Mouse (Mus musculus) heart, postnatal 0 days (tissue): Measurements from ENCODE around the gene Gdpd3. TPM values are rescaled to one million over a fixed set of nuclear protein-coding genes. Genes with fewer than 3 reads are reported as not detected.

ENCODE experiments used
- ATAC-seq: fragments of 200-750 bp; cut with Nextera tagmentation; 2 replicates; pipeline ENCODE4 v1.8.0; 2017; ENCODE audit warnings: low read depth, moderate number of reproducible peaks, moderate library complexity; ENCODE audit not compliant: insufficient read depth
- DNase-seq: peaks from one replicate; pipeline ENCODE4 v3.0.0-alpha.2; 2016; ENCODE audit warnings: low spot score
- H3K27ac ChIP-seq: fragments of 300-500 bp; sonication (generic); 2 replicates; pipeline ENCODE4 v1.5.1; 2014; ENCODE audit warnings: low read depth, mild to moderate bottlenecking
- H3K27me3 ChIP-seq: fragments of 300-500 bp; sonication (generic); 2 replicates; pipeline ENCODE4 v1.6.1; 2014; ENCODE audit warnings: low read length, mixed read lengths; ENCODE audit not compliant: control insufficient read depth, insufficient read depth
- H3K36me3 ChIP-seq: fragments of 300-500 bp; sonication (generic); replicated peaks from 2 replicates; pipeline ENCODE4 v1.6.1; 2014; ENCODE audit warnings: low read length, mixed read lengths; ENCODE audit not compliant: control insufficient read depth, insufficient read depth
- H3K4me1 ChIP-seq: fragments of 300-500 bp; sonication (generic); 2 replicates; pipeline ENCODE4 v1.6.1; 2014; ENCODE audit warnings: antibody characterized with exemption; ENCODE audit not compliant: control insufficient read depth, insufficient read depth
- H3K4me2 ChIP-seq: fragments of 300-500 bp; sonication (generic); 2 replicates; pipeline ENCODE4 v1.6.1; 2014; ENCODE audit warnings: low read depth, mild to moderate bottlenecking, low read length, moderate library complexity
- H3K4me3 ChIP-seq: fragments of 300-500 bp; sonication (generic); 2 replicates; pipeline ENCODE4 v1.5.1; 2014; ENCODE audit warnings: low read depth, low read length
- H3K9ac ChIP-seq: fragments of 300-500 bp; sonication (generic); replicated peaks from 2 replicates; pipeline ENCODE4 v1.6.1; 2014; ENCODE audit warnings: low read depth, low read length, mixed read lengths
- H3K9me3 ChIP-seq: fragments of 300-500 bp; sonication (generic); replicated peaks from 2 replicates; pipeline ENCODE4 v1.6.1; 2016; ENCODE audit warnings: low read length; ENCODE audit not compliant: control insufficient read depth
- CTCF ChIP-seq: IDR thresholded peaks from 2 replicates; pipeline ENCODE4 v1.5.1; 2016; ENCODE audit warnings: antibody characterized with exemption, control low read depth, low read depth
- EP300 ChIP-seq: IDR thresholded peaks from 2 replicates; pipeline ENCODE4 v1.6.1; 2016; ENCODE audit warnings: antibody characterized with exemption, low read depth
- WGBS: fragments of 180-500 bp; shearing (Covaris S2); extraction: QIAGEN DNeasy Blood & Tissue Kit; methylation state at CpG from one replicate; pipeline ENCODE4 v1.1.7; 2014; 5-methylcytosine and 5-hydroxymethylcytosine counted together
- polyA plus RNA-seq: library from polyadenylated mRNA; unstranded; fragments of >200 nt; fragmentation: Nextera tagmentation; extraction: Ambion mirVana; gene quantifications from 2 replicates; pipeline ENCODE4 v1.2.1, GENCODE M21; 2015
- total RNA-seq: library from RNA; depleted of rRNA; stranded (reverse); fragments of >200 nt; gene quantifications from 2 replicates; pipeline ENCODE4 v1.2.3, GENCODE M21; 2014; ENCODE audit warnings: low replicate concordance; rRNA removed

The Gdpd3 gene
- total and polyA plus RNA-seq, 2 experiments from 2014 or later: 0.77 to 7.9 TPM

GRCm38 (mm10) chr7:126818818-126819217, 52.7 kb downstream of the Gdpd3 start:
- Histone ChIP-seq H3K4me2 (no peak overlapping the region), H3K9me3 (no peaks in the 10 kb centered on the region), H3K36me3 (no peaks in the 10 kb centered on the region), H3K27ac (no peak overlapping the region), H3K4me3 (no peak overlapping the region), H3K9ac (no peak overlapping the region), H3K27me3 (peaks cover 18% of the 10 kb centered on the region), H3K4me1 (no peaks in the 10 kb centered on the region; the same call in 1 of the 2 replicates)
- 17% methylated on average over 1 of the region's 1 CpGs for WGBS
- DNase-seq (no peak), ATAC-seq (no peak)
- TF ChIP-seq EP300 (no peak), CTCF (no peak; the same call in 1 of the 2 replicates)

- Histone ChIP-seq H3K9me3 (no peaks in the 10 kb centered on the region), H3K36me3 (no peaks in the 10 kb centered on the region), H3K27me3 (peaks cover 30% of the 10 kb centered on the region), H3K4me2 (no peak overlapping the region), H3K27ac (no peak overlapping the region), H3K4me1 (no peaks in the 10 kb centered on the region; the same call in 1 of the 2 replicates), H3K4me3 (no peak overlapping the region), H3K9ac (no peak overlapping the region)
- TF ChIP-seq CTCF (peak; percentile 92), EP300 (no peak)
- WGBS: 26% methylated on average over 7 of the region's 7 CpGs
- DNase-seq: peak; percentile 47
- peak; percentile 45; the same call in 1 of the 2 replicates for ATAC-seq
Observed at GRCm38 (mm10) chr7:126821835-126822511, 55.8 kb downstream of the Gdpd3 start.

- ATAC-seq: no peak
- TF ChIP-seq CTCF (no peak), EP300 (no peak)
- no peak overlapping the region for H3K9ac ChIP-seq
- no peak overlapping the region for H3K27ac ChIP-seq
- 24% methylated on average over 9 of the region's 9 CpGs for WGBS
- peaks cover 30% of the 10 kb centered on the region for H3K27me3 ChIP-seq
- no peak overlapping the region for H3K4me3 ChIP-seq
- H3K36me3 ChIP-seq: no peaks in the 10 kb centered on the region
- H3K4me1 ChIP-seq: no peaks in the 10 kb centered on the region; the same call in 1 of the 2 replicates
- H3K9me3 ChIP-seq: no peaks in the 10 kb centered on the region
- no peak for DNase-seq
- peak overlapping the region; percentile 57; the same call in 1 of the 2 replicates for H3K4me2 ChIP-seq
Observed at GRCm38 (mm10) chr7:126822741-126823140, 56.6 kb downstream of the Gdpd3 start.

GRCm38 (mm10) chr7:126823202-126823711, 57.1 kb downstream of the Gdpd3 start:
- no peaks in the 10 kb centered on the region for H3K9me3 ChIP-seq
- H3K4me2 ChIP-seq: peak overlapping the region; percentile 57
- peaks cover 30% of the 10 kb centered on the region for H3K27me3 ChIP-seq
- DNase-seq (no peak), ATAC-seq (0 out of 2 replicates have a peak, but pooled peaks have one; percentile 18)
- H3K27ac ChIP-seq: no peak overlapping the region
- H3K4me1 ChIP-seq: no peaks in the 10 kb centered on the region; the same call in 1 of the 2 replicates
- no peak for TF ChIP-seq CTCF
- TF ChIP-seq EP300: no peak
- H3K9ac ChIP-seq: no peak overlapping the region; the same call in 1 of the 2 replicates
- peak overlapping the region; percentile 24 for H3K4me3 ChIP-seq
- H3K36me3 ChIP-seq: no peaks in the 10 kb centered on the region
- WGBS: 3% methylated on average over 18 of the region's 19 CpGs

GRCm38 (mm10) chr7:126823940-126824339, 57.8 kb downstream of the Gdpd3 start:
- ATAC-seq (no peak), DNase-seq (no peak)
- Histone ChIP-seq H3K4me1 (no peaks in the 10 kb centered on the region; the same call in 1 of the 2 replicates), H3K27ac (no peak overlapping the region), H3K9ac (no peak overlapping the region), H3K4me2 (no peak overlapping the region), H3K4me3 (no peak overlapping the region), H3K27me3 (peaks cover 31% of the 10 kb centered on the region), H3K36me3 (no peaks in the 10 kb centered on the region), H3K9me3 (no peaks in the 10 kb centered on the region)
- WGBS: 15% methylated on average over 10 of the region's 10 CpGs
- no peak for TF ChIP-seq CTCF
- no peak for TF ChIP-seq EP300

Other genes starting within 250 kb of the Gdpd3 start
- gene Eif3c, start 199.9 kb upstream of the Gdpd3 start, total RNA-seq: 88.8 and 103 TPM in 2 replicates
- gene Eif3c, start 199.9 kb upstream of the Gdpd3 start, polyA plus RNA-seq: 108 and 114 TPM in 2 replicates
- gene Apobr, start 181.4 kb upstream of the Gdpd3 start, total RNA-seq: not detected in 2 replicates
- 0.34 and 0.40 TPM in 2 replicates for gene Apobr, start 181.4 kb upstream of the Gdpd3 start, polyA plus RNA-seq
- 14.8 and 17.1 TPM in 2 replicates for gene Cln3, start 180.5 kb upstream of the Gdpd3 start, total RNA-seq
- gene Cln3, start 180.5 kb upstream of the Gdpd3 start, polyA plus RNA-seq: 14.9 and 17.0 TPM in 2 replicates
- not detected in 2 replicates for gene Il27, start 171.4 kb upstream of the Gdpd3 start, total RNA-seq
- gene Il27, start 171.4 kb upstream of the Gdpd3 start, polyA plus RNA-seq: not detected in 2 replicates
- gene Nupr1, start 135.5 kb upstream of the Gdpd3 start, total RNA-seq: 1.3 and 4.1 TPM in 2 replicates
- 8.9 and 13.0 TPM in 2 replicates for gene Nupr1, start 135.5 kb upstream of the Gdpd3 start, polyA plus RNA-seq
- 15.9 and 20.7 TPM in 2 replicates for gene Sgf29, start 117.0 kb upstream of the Gdpd3 start, total RNA-seq
- 21.9 and 25.3 TPM in 2 replicates for gene Sgf29, start 117.0 kb upstream of the Gdpd3 start, polyA plus RNA-seq
- gene Sult1a1, start 89.9 kb upstream of the Gdpd3 start, total RNA-seq: 64.2 and 78.2 TPM in 2 replicates
- gene Sult1a1, start 89.9 kb upstream of the Gdpd3 start, polyA plus RNA-seq: 24.8 and 30.4 TPM in 2 replicates
- gene Bola2, start 70.9 kb upstream of the Gdpd3 start, total RNA-seq: 29.3 and 36.5 TPM in 2 replicates
- 89.0 and 93.7 TPM in 2 replicates for gene Bola2, start 70.9 kb upstream of the Gdpd3 start, polyA plus RNA-seq
- 6.2 and 12.6 TPM in 2 replicates for gene Slx1b, start 70.5 kb upstream of the Gdpd3 start, total RNA-seq
- gene Slx1b, start 70.5 kb upstream of the Gdpd3 start, polyA plus RNA-seq: 4.9 and 6.3 TPM in 2 replicates
- gene Coro1a, start 58.5 kb upstream of the Gdpd3 start, total RNA-seq: 14.8 and 25.3 TPM in 2 replicates
- gene Coro1a, start 58.5 kb upstream of the Gdpd3 start, polyA plus RNA-seq: 8.4 and 8.5 TPM in 2 replicates
- 59.2 and 69.4 TPM in 2 replicates for gene Mapk3, start 6.7 kb upstream of the Gdpd3 start, total RNA-seq
- gene Mapk3, start 6.7 kb upstream of the Gdpd3 start, polyA plus RNA-seq: 51.9 and 53.0 TPM in 2 replicates
- gene Ypel3, start 10.6 kb downstream of the Gdpd3 start, total RNA-seq: 88.9 and 146 TPM in 2 replicates
- gene Ypel3, start 10.6 kb downstream of the Gdpd3 start, polyA plus RNA-seq: 84.1 and 111 TPM in 2 replicates
- gene Tbx6, start 15.1 kb downstream of the Gdpd3 start, total RNA-seq: 0.23 and 1.3 TPM in 2 replicates
- 0.07 TPM in 1 of 2 replicates, not detected in the other for gene Tbx6, start 15.1 kb downstream of the Gdpd3 start, polyA plus RNA-seq
- 93.7 and 118 TPM in 2 replicates for gene Ppp4c, start 26.2 kb downstream of the Gdpd3 start, total RNA-seq
- 75.8 and 77.4 TPM in 2 replicates for gene Ppp4c, start 26.2 kb downstream of the Gdpd3 start, polyA plus RNA-seq
- 0.99 and 2.9 TPM in 2 replicates for gene Fam57b, start 31.3 kb downstream of the Gdpd3 start, total RNA-seq
- gene Fam57b, start 31.3 kb downstream of the Gdpd3 start, polyA plus RNA-seq: 2.6 and 3.0 TPM in 2 replicates
- not detected in 2 replicates for gene 4930451I11Rik, start 65.3 kb downstream of the Gdpd3 start, total RNA-seq
- gene 4930451I11Rik, start 65.3 kb downstream of the Gdpd3 start, polyA plus RNA-seq: not detected in 2 replicates
- gene Doc2a, start 81.1 kb downstream of the Gdpd3 start, total RNA-seq: 0.73 TPM in 1 of 2 replicates, not detected in the other
- not detected in 2 replicates for gene Doc2a, start 81.1 kb downstream of the Gdpd3 start, polyA plus RNA-seq
- 2.6 and 5.3 TPM in 2 replicates for gene Hirip3, start 95.6 kb downstream of the Gdpd3 start, total RNA-seq
- gene Hirip3, start 95.6 kb downstream of the Gdpd3 start, polyA plus RNA-seq: 6.6 and 8.6 TPM in 2 replicates
- gene Ino80e, start 96.0 kb downstream of the Gdpd3 start, total RNA-seq: 16.6 and 29.5 TPM in 2 replicates
- 35.8 and 37.0 TPM in 2 replicates for gene Ino80e, start 96.0 kb downstream of the Gdpd3 start, polyA plus RNA-seq
- 47.4 and 47.9 TPM in 2 replicates for gene Taok2, start 118.4 kb downstream of the Gdpd3 start, total RNA-seq
- 17.9 and 20.9 TPM in 2 replicates for gene Taok2, start 118.4 kb downstream of the Gdpd3 start, polyA plus RNA-seq
- 19.9 and 30.0 TPM in 2 replicates for gene Tmem219, start 156.6 kb downstream of the Gdpd3 start, total RNA-seq
- gene Tmem219, start 156.6 kb downstream of the Gdpd3 start, polyA plus RNA-seq: 19.9 and 20.5 TPM in 2 replicates
- gene Kctd13, start 162.5 kb downstream of the Gdpd3 start, total RNA-seq: 6.8 and 8.2 TPM in 2 replicates
- gene Kctd13, start 162.5 kb downstream of the Gdpd3 start, polyA plus RNA-seq: 11.2 TPM in 2 replicates
- 0.23 TPM in 1 of 2 replicates, not detected in the other for gene Asphd1, start 183.2 kb downstream of the Gdpd3 start, total RNA-seq
- not detected in 2 replicates for gene Asphd1, start 183.2 kb downstream of the Gdpd3 start, polyA plus RNA-seq
- gene Sez6l2, start 184.2 kb downstream of the Gdpd3 start, total RNA-seq: 8.7 and 14.2 TPM in 2 replicates
- gene Sez6l2, start 184.2 kb downstream of the Gdpd3 start, polyA plus RNA-seq: 1.5 and 1.7 TPM in 2 replicates
- gene Cdipt, start 209.6 kb downstream of the Gdpd3 start, total RNA-seq: 135 and 150 TPM in 2 replicates
- 64.0 and 67.5 TPM in 2 replicates for gene Cdipt, start 209.6 kb downstream of the Gdpd3 start, polyA plus RNA-seq
- 1.8 TPM in 1 of 2 replicates, not detected in the other for gene Cdiptos, start 209.8 kb downstream of the Gdpd3 start, total RNA-seq
- 1.2 and 1.5 TPM in 2 replicates for gene Cdiptos, start 209.8 kb downstream of the Gdpd3 start, polyA plus RNA-seq
- 24.2 and 32.5 TPM in 2 replicates for gene Mvp, start 248.3 kb downstream of the Gdpd3 start, total RNA-seq
- 16.1 and 17.4 TPM in 2 replicates for gene Mvp, start 248.3 kb downstream of the Gdpd3 start, polyA plus RNA-seq